Mouse (Mus musculus) stomach, embryonic 15.5 days (tissue): ENCODE results near the gene Gys1. TPM values are rescaled to one million over a fixed set of nuclear protein-coding genes. Genes with fewer than 3 reads are reported as not detected.
"Not testable (repeated sequence)": the region's sequence is repeated elsewhere in the genome, so short reads cannot be mapped to it uniquely, and the experiment has no call there.

Experiments used
- ATAC-seq: fragments of 200-750 bp; cut with Nextera tagmentation; 2 replicates; pipeline ENCODE4 v1.8.0; 2017; ENCODE audit warnings: low read depth, moderate number of reproducible peaks, moderate TSS enrichment; ENCODE audit not compliant: insufficient read depth, low FRiP score
- H3K27ac ChIP-seq: fragments of 300-500 bp; sonication (generic); 2 replicates; pipeline ENCODE4 v1.5.1; 2015; ENCODE audit warnings: mild to moderate bottlenecking, inconsistent platforms
- H3K27me3 ChIP-seq: fragments of 300-500 bp; sonication (generic); replicated peaks from 2 replicates; pipeline ENCODE4 v1.6.1; 2015; ENCODE audit warnings: inconsistent platforms
- H3K36me3 ChIP-seq: fragments of 300-500 bp; sonication (generic); 2 replicates; pipeline ENCODE4 v1.6.1; 2015; ENCODE audit warnings: inconsistent platforms
- H3K4me1 ChIP-seq: fragments of 300-500 bp; sonication (generic); 2 replicates; pipeline ENCODE4 v1.6.1; 2015; ENCODE audit warnings: inconsistent platforms
- H3K4me2 ChIP-seq: fragments of 300-500 bp; sonication (generic); 2 replicates; pipeline ENCODE4 v1.6.1; 2015; ENCODE audit warnings: mild to moderate bottlenecking, inconsistent platforms
- H3K4me3 ChIP-seq: fragments of 300-500 bp; sonication (generic); replicated peaks from 2 replicates; pipeline ENCODE4 v1.5.1; 2015; ENCODE audit warnings: inconsistent platforms
- H3K9ac ChIP-seq: fragments of 300-500 bp; sonication (generic); 2 replicates; pipeline ENCODE4 v1.6.1; 2015; ENCODE audit warnings: inconsistent platforms
- H3K9me3 ChIP-seq: fragments of 300-500 bp; sonication (generic); 2 replicates; pipeline ENCODE4 v1.6.1; 2016; ENCODE audit warnings: inconsistent platforms
- WGBS: fragments of 180-500 bp; shearing (Covaris S2); methylation state at CpG from one replicate; pipeline ENCODE4 v1.1.7; 2015; 5-methylcytosine and 5-hydroxymethylcytosine counted together
- polyA plus RNA-seq: library from polyadenylated mRNA; unstranded; fragments of >200 nt; fragmentation: Nextera tagmentation; extraction: Ambion mirVana; gene quantifications from 2 replicates; pipeline ENCODE4 v1.2.1, GENCODE M21; 2015

The Gys1 gene
- polyA plus RNA-seq, 1 experiment from 2014 or later = 34.3 TPM

- ATAC-seq = no peak
- 5% methylated on average over 3 of the region's 3 CpGs for WGBS
- H3K4me3 ChIP-seq = no peak overlapping the region
- no peaks in the 10 kb centered on the region for H3K27me3 ChIP-seq
- no peak overlapping the region for H3K27ac ChIP-seq
- H3K9ac ChIP-seq = no peak overlapping the region
- H3K4me2 ChIP-seq = no peak overlapping the region
- no peaks in the 10 kb centered on the region for H3K9me3 ChIP-seq
- H3K4me1 ChIP-seq = peaks cover 15% of the 10 kb centered on the region
- H3K36me3 ChIP-seq = no peaks in the 10 kb centered on the region
Observed at GRCm38 (mm10) chr7:45470869-45471268, 36.2 kb downstream of the Gys1 start.

DNA sequence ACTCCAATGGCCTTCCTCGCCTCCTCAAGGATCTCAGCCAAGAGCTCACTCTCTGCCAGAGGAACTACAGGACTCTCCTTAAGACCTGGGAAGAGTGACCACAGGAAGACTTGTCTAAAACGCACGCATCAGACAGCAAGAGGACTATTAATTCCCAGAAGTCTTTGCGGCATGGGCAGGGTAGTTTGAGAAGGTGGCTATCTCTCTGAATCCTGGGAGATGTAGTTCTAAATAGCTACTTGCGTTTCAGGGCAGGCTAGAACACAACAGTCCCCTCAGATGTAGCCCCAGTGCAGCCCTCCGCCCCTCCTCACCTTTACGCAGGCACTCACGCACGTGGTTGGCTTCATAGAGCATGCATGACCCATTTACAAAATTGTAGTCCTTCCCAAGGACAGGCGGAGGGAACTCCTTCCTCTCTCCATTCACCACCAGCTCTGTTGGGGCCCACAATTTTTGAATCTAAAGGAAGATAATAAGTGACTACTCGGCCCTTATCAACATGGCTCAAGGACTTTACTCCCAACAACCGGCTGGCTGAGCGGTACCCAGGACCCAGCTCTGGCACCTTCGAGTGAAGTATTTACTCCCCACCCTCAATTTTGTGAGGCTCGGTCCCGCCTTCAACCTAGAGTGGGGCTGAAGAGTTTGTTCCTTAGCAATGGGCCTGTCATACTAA is 40.8 kb downstream of the Gys1 start:
- Histone ChIP-seq H3K27ac (no peak overlapping the region), H3K4me3 (peak overlapping the region; percentile 24), H3K9ac (no peak overlapping the region), H3K27me3 (no peaks in the 10 kb centered on the region), H3K4me2 (peak overlapping the region; percentile 27), H3K4me1 (0 out of 2 replicates have a peak, but pooled peaks cover 3% of the 10 kb centered on the region), H3K9me3 (no peaks in the 10 kb centered on the region), H3K36me3 (no peaks in the 10 kb centered on the region)
- 62% methylated on average over 16 of the region's 16 CpGs for WGBS
- peak; percentile 53; the same call in 1 of the 2 replicates for ATAC-seq

GRCm38 (mm10) chr7:45476453-45476852 is 41.8 kb downstream of the Gys1 start:
- 75% methylated on average over 1 of the region's 1 CpGs for WGBS
- Histone ChIP-seq H3K4me3 (no peak overlapping the region), H3K9ac (no peak overlapping the region), H3K27me3 (no peaks in the 10 kb centered on the region), H3K4me1 (0 out of 2 replicates have a peak, but pooled peaks cover 3% of the 10 kb centered on the region), H3K36me3 (no peaks in the 10 kb centered on the region), H3K27ac (no peak overlapping the region), H3K9me3 (no peaks in the 10 kb centered on the region), H3K4me2 (no peak overlapping the region)
- no peak for ATAC-seq

- peak; percentile 23; the same call in 1 of the 2 replicates for ATAC-seq
- 9% methylated on average over 3 of the region's 3 CpGs for WGBS
- no peak overlapping the region for H3K4me3 ChIP-seq
- H3K4me2 ChIP-seq = no peak overlapping the region
- 0 out of 2 replicates have a peak, but pooled peaks cover 3% of the 10 kb centered on the region for H3K4me1 ChIP-seq
- no peaks in the 10 kb centered on the region for H3K27me3 ChIP-seq
- no peak overlapping the region for H3K9ac ChIP-seq
- no peaks in the 10 kb centered on the region for H3K36me3 ChIP-seq
- no peaks in the 10 kb centered on the region for H3K9me3 ChIP-seq
- H3K27ac ChIP-seq = no peak overlapping the region
Observed at GRCm38 (mm10) chr7:45477003-45477402, 42.4 kb downstream of the Gys1 start.

- Histone ChIP-seq H3K9me3 (no peaks in the 10 kb centered on the region), H3K4me1 (0 out of 2 replicates have a peak, but pooled peaks cover 3% of the 10 kb centered on the region), H3K27me3 (no peaks in the 10 kb centered on the region), H3K9ac (no peak overlapping the region), H3K4me2 (no peak overlapping the region), H3K27ac (no peak overlapping the region), H3K36me3 (no peaks in the 10 kb centered on the region), H3K4me3 (no peak overlapping the region)
- WGBS = 95% methylated on average over 7 of the region's 7 CpGs
- no peak for ATAC-seq
Observed at GRCm38 (mm10) chr7:45478774-45479173, 44.1 kb downstream of the Gys1 start.

DNA sequence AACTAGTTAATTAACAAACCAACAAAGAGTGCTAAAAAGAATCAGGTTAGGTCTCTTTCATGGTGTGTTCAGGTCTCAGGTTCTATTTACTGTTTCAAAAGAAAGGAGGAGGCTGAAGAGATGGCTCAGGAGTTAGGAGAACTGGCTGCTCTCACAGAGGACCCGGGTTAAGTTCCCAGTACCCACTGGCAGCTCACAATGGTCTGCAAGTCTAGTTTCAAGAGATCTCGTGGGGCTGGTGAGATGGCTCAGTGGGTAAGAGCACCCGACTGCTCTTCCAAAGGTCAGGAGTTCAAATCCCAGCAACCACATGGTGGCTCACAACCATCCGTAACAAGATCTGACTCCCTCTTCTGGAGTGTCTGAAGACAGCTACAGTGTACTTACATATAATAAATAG is 45.7 kb downstream of the Gys1 start:
- H3K9me3 ChIP-seq, H3K27me3 ChIP-seq, H3K9ac ChIP-seq, H3K27ac ChIP-seq, H3K36me3 ChIP-seq, ATAC-seq, H3K4me2 ChIP-seq, H3K4me3 ChIP-seq, H3K4me1 ChIP-seq: not testable (repeated sequence)
- WGBS = 68% methylated on average over 4 of the region's 4 CpGs

DNA sequence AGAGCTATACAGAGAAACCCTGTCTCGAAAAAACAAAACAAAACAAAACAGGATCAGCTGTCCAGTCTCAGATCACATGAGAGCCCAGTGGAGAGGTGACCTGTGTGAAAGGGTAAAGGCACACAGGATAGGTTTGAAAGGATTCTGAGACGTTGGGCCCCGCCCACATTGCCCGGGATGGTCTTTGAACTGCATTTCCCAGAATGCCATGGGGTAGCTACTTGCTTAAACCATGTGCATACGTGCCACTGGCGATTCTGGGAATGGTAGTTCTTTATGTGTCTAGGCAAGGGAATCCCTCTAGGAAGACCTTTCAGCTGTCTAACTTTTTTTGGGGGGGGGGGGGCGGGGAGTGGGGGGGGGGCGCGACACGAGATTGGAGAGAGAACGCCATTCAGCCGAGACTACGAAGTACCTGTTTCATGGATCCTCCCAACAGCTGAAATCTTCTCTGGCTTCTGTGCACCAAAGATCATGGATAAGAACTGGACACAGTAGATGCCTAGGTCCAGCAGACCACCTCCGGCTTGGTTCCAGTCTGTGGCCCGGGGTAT is 46.8 kb downstream of the Gys1 start, which contains the start of gene Tulp2:
Gene Tulp2 (plus strand): TSS at position 504 of the 554 bp plus-strand sequence.
- WGBS = 59% methylated on average over 15 of the region's 15 CpGs
- no peaks in the 10 kb centered on the region for H3K4me1 ChIP-seq
- no peaks in the 10 kb centered on the region for H3K36me3 ChIP-seq
- no peak within 1 kb of the TSS for H3K27ac ChIP-seq
- no peaks in the 10 kb centered on the region for H3K9me3 ChIP-seq
- peak; percentile 72 for ATAC-seq
- no peak within 1 kb of the TSS for H3K4me3 ChIP-seq
- no peak within 1 kb of the TSS for H3K4me2 ChIP-seq
- H3K9ac ChIP-seq = no peak within 1 kb of the TSS
- H3K27me3 ChIP-seq = no peaks in the 10 kb centered on the region

DNA sequence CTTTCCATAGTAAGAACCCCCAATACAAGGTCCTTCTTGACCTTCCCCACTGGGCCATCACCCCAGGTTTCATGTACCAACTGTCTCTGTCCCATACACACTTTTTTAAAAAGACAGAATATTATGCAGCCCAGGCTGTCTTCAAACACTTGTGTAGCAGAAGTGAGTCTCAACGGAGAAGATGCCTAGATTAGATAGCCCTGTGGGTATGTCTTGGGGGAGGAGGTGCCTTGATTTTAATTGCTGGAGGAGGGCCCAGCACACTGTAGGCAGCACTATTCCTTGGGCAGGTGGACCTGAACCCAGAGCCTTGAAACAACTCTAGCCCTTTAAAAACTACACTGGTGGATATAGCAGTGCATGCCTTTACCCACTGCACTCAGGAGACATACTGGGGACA is 47.5 kb downstream of the Gys1 start:
- H3K9ac ChIP-seq = no peak overlapping the region
- H3K27me3 ChIP-seq = no peaks in the 10 kb centered on the region
- no peak overlapping the region for H3K4me3 ChIP-seq
- H3K27ac ChIP-seq = no peak overlapping the region
- H3K36me3 ChIP-seq = no peaks in the 10 kb centered on the region
- H3K4me1 ChIP-seq = no peaks in the 10 kb centered on the region
- ATAC-seq = no peak
- 69% methylated on average over 1 of the region's 1 CpGs for WGBS
- no peaks in the 10 kb centered on the region for H3K9me3 ChIP-seq
- no peak overlapping the region for H3K4me2 ChIP-seq

- H3K4me1 ChIP-seq, H3K9me3 ChIP-seq, H3K4me2 ChIP-seq, H3K27me3 ChIP-seq, H3K36me3 ChIP-seq, H3K27ac ChIP-seq, H3K4me3 ChIP-seq, H3K9ac ChIP-seq, ATAC-seq: not testable (repeated sequence)
- WGBS = 86% methylated on average over 5 of the region's 5 CpGs
Observed at GRCm38 (mm10) chr7:45484985-45485384, 50.3 kb downstream of the Gys1 start.

DNA sequence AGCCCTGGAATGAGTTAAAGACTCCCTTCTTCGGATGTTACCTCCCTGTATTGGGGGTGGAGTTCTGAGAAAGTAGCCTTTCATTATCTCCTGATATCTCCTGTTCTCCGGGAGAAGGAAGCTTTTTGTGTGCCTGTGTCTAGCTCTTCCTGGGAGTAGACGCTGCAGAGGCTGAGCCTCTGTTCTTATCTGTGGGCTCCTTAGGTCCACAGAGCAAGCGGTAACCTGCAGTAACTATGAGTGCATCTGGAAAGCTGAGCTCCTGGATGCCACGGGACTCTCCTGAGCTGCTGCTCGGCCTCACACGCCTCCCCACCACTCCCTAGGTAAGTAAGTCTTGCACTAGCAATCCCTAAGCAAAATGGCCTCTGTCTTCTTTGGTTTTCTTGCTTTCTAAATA is 51.5 kb downstream of the Gys1 start:
- H3K4me2 ChIP-seq = no peak overlapping the region
- H3K4me3 ChIP-seq = no peak overlapping the region
- no peaks in the 10 kb centered on the region for H3K36me3 ChIP-seq
- H3K27ac ChIP-seq = no peak overlapping the region
- 65% methylated on average over 7 of the region's 7 CpGs for WGBS
- ATAC-seq = no peak
- H3K27me3 ChIP-seq = no peaks in the 10 kb centered on the region
- no peaks in the 10 kb centered on the region for H3K9me3 ChIP-seq
- H3K4me1 ChIP-seq = peaks cover 17% of the 10 kb centered on the region
- no peak overlapping the region for H3K9ac ChIP-seq

DNA sequence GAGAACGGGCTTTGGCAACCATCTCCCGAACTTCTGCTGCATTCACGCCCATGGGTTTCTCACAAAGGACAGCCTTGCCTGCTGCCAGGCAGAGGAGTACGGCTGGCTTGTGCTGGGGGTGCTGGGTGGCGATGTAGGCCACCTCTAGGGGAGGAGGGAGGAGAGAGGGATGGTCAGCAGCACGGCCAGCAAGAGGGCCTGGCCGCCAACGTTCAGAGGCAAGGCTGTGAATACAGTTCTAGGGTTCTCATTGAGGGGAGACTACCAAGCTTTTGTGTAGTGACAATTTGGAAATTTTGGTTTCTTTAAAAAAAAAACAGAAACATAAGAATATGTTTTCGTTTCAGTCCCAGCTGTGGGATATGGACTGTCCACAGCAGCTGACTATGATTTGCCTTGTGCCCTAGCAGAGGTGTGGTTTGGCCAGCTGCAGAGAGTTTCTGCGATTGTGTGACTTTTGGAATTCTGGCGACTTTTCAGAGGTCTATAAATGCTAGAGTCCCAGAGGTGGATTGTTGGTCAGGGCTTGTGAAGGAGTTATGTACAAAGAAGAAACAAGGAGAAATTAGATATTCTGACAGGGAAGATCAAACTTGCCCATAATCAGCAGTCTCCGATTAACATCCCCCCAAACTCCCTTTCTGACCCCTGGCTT is 52.2 kb downstream of the Gys1 start, which contains the start of gene Gm45808:
Gene Gm45808 (minus strand): TSS at position 51 of the 655 bp plus-strand sequence.
- no peak for ATAC-seq
- 84% methylated on average over 12 of the region's 12 CpGs for WGBS
- Histone ChIP-seq H3K27me3 (no peaks in the 10 kb centered on the region), H3K4me1 (peaks cover 19% of the 10 kb centered on the region), H3K9ac (no peak within 1 kb of the TSS), H3K4me2 (no peak within 1 kb of the TSS), H3K27ac (no peak within 1 kb of the TSS), H3K4me3 (no peak within 1 kb of the TSS), H3K9me3 (no peaks in the 10 kb centered on the region), H3K36me3 (no peaks in the 10 kb centered on the region)

DNA sequence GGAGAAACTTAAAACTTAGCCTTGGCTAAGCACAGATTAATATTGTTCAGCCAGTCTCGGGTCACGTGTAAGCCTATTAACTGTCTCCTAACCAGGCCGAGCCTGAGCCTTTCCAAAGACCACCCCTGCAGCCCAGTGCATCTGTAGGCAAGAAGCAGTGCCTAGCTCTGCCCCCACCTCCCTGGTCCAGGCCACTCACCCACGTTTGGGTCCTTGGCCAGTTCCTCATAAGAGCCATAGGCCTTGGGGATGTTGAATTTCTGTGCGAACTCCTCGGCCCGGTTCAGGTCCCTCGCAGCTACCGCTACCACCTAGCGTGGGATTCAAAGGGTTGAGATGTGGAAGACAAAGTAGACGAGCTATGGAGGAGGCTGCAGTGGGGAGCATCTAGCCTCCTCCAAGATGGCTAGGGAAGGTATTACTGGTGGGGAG is 53.2 kb downstream of the Gys1 start:
- no peak for ATAC-seq
- no peaks in the 10 kb centered on the region for H3K9me3 ChIP-seq
- 45% methylated on average over 11 of the region's 11 CpGs for WGBS
- no peaks in the 10 kb centered on the region for H3K27me3 ChIP-seq
- peak overlapping the region; percentile 48 for H3K4me3 ChIP-seq
- H3K36me3 ChIP-seq = 0 out of 2 replicates have a peak, but pooled peaks cover 4% of the 10 kb centered on the region
- H3K4me2 ChIP-seq = peak overlapping the region; percentile 73
- no peak overlapping the region for H3K9ac ChIP-seq
- H3K27ac ChIP-seq = peak overlapping the region; percentile 57; the same call in 1 of the 2 replicates
- peaks cover 19% of the 10 kb centered on the region for H3K4me1 ChIP-seq
